Mouse (Mus musculus) spleen, embryonic (tissue): ENCODE measurements at regions not wholly inside any gene's neighbourhood (a gene's known extent, or its start where the extent isn't known, plus 50 kb on each side); places are given as distances from the start of the nearest gene placed in this dataset.
"Not testable (repeated sequence)": the region's sequence is repeated elsewhere in the genome, so short reads cannot be mapped to it uniquely, and the experiment has no call there.

Experiments
- CTCF ChIA-PET: fragments of 350-600 bp; sonication (Branson Sonifier 250); formaldehyde crosslinking; loops from one replicate; lab custom pipeline; 2022; lab: Charles Lee

GRCm38 (mm10) chr10:15046285-15046684 lies 328.3 kb upstream of the Gje1 start:
- CTCF ChIA-PET = interaction anchor here (0.6 kb wide), 1 partner anchor 1659 kb away, joined by 4 read pairs; no protein-coding TSS in a partner anchor

GRCm38 (mm10) chr10:15037571-15037970 lies 319.6 kb upstream of the Gje1 start:
- CTCF ChIA-PET = no interaction called here

- CTCF ChIA-PET = no interaction called here
Measured at GRCm38 (mm10) chr10:15031517-15031916, 313.5 kb upstream of the Gje1 start.

GRCm38 (mm10) chr10:15029151-15029550 lies 311.1 kb upstream of the Gje1 start:
- CTCF ChIA-PET = no interaction called here

- CTCF ChIA-PET = no interaction called here
Measured at GRCm38 (mm10) chr10:15013919-15014318, 295.9 kb upstream of the Gje1 start.

- CTCF ChIA-PET = no interaction called here
Measured at GRCm38 (mm10) chr10:14996374-14996773, 278.4 kb upstream of the Gje1 start.

- CTCF ChIA-PET = no interaction called here
Measured at GRCm38 (mm10) chr10:14989601-14990140, 271.7 kb upstream of the Gje1 start.

GRCm38 (mm10) chr10:14986566-14986965 lies 268.6 kb upstream of the Gje1 start:
- CTCF ChIA-PET = not testable (repeated sequence)

- CTCF ChIA-PET = no interaction called here
Measured at GRCm38 (mm10) chr10:14978093-14978755, 260.2 kb upstream of the Gje1 start.

- CTCF ChIA-PET = interaction anchor here (0.6 kb wide), 1 partner anchor 16 kb away, joined by 4 read pairs; no protein-coding TSS in a partner anchor
Measured at GRCm38 (mm10) chr10:14977268-14978000, 259.4 kb upstream of the Gje1 start.

GRCm38 (mm10) chr10:14969726-14970125 lies 251.7 kb upstream of the Gje1 start:
- CTCF ChIA-PET = no interaction called here

GRCm38 (mm10) chr10:14967645-14968044 lies 249.6 kb upstream of the Gje1 start:
- CTCF ChIA-PET = no interaction called here

- CTCF ChIA-PET = not testable (repeated sequence)
Measured at GRCm38 (mm10) chr10:14966771-14967170, 248.8 kb upstream of the Gje1 start.

GRCm38 (mm10) chr10:14952899-14953478 lies 235.0 kb upstream of the Gje1 start:
- CTCF ChIA-PET = no interaction called here

- CTCF ChIA-PET = no interaction called here
Measured at GRCm38 (mm10) chr10:14941875-14942274, 223.9 kb upstream of the Gje1 start.
